Mouse (Mus musculus): Measurements from ENCODE around the gene Zcchc10.

DNA sequence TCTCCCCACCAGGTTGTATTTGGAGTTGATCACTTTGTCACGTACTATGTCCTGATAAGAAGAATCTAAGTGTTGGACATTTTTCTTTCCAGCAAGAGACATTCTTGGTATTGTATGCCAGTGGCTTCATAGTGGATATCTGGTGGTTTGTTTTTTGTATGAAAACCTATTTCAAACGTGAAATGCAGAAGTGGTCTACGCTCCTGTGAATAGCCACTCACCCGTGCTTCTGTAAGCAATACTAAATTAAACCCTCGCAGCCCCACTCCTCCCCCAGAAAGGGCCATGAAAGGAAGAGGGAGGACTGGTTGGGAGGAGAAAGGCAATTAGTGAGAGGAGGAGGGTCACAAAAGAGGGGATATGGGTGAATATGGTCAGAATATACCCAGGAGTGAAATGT, 18.2 kb downstream of the Zcchc10 start:
- no peak for TF ChIP-seq TAL1 (IDR thresholded peaks at IDR 0.05; ENCODE audit: low read length)
- no peak for TF ChIP-seq GATA1 (IDR thresholded peaks at IDR 0.05; ENCODE audit: low read length)

Data from erythroblast, embryonic 14.5 days (primary cell).